Mouse (Mus musculus): ENCODE measurements around the gene Gabrg3. TPM values are rescaled to one million over a fixed set of nuclear protein-coding genes. Genes with fewer than 3 reads are reported as not detected.
A peak's percentile ranks its signal among the peaks of the same experiment; 100 is the strongest.

Gabrg3 gene
- total RNA-seq, 2 experiments from 2014 or later: 1.5 to 2.0 TPM

GRCm38 (mm10) chr7:57065398-57065797 is 321.6 kb downstream of the Gabrg3 start:
- DNase-seq: no peak

- no peak for DNase-seq
Observed at GRCm38 (mm10) chr7:57050906-57051635, 335.9 kb downstream of the Gabrg3 start.

DNA sequence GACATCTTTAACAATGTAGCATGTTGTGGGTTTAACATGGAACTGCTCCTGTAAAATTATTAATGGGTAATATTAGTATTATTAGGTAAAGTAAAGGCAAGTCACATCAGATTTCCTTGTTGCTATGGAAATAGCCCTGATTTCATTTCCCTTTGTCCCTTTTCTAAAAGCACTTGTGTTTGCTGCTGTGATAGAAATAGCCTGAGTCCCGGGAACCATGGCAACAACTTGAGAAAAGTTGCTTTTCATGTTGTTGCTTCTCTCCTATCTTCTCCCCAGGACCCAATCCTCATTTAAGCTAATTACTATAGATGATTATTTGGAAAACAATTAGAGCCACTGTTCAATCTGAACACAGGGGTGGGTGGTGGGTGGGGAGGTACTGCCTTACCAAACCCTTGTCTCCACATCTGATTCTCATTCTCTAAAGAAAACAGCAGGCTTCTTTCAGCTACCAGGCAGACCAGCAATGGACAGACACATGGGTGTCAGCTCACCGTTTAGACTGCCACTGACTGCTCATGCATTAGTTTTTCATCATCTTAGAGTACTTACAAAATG is 349.0 kb downstream of the Gabrg3 start:
- DNase-seq: no peak

DNA sequence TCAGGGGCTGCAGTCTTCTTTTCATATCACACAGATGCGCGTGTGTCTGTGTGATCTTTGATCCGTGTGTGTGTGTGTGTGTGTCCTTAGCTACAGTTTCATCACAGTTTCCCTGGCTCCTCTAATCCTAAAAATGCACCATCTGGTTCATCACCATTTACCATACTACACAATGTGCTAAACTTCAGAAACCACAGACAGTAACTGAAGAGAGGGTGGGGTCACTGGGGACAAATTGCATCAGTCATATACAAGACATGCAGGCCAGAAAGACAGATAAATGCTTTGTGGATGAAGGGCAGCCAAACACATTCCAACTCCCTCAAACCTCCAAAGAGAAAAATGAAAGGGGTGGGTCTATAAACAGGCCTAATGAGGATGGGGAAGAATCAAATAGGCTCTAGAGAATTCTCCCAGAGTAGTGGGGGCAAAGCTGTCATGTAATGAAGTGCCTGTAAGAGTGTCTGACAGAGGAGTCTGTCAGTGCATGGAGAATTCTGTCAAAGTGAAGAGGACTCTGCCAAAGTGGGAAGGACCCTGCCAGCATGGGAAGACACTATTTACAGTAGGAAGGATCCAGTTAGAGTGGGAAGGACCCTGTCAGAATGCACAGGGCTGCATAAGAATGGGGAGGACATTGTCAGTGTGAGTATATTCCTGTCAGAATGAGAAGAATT is 386.3 kb downstream of the Gabrg3 start:
- DNase-seq: no peak

DNA sequence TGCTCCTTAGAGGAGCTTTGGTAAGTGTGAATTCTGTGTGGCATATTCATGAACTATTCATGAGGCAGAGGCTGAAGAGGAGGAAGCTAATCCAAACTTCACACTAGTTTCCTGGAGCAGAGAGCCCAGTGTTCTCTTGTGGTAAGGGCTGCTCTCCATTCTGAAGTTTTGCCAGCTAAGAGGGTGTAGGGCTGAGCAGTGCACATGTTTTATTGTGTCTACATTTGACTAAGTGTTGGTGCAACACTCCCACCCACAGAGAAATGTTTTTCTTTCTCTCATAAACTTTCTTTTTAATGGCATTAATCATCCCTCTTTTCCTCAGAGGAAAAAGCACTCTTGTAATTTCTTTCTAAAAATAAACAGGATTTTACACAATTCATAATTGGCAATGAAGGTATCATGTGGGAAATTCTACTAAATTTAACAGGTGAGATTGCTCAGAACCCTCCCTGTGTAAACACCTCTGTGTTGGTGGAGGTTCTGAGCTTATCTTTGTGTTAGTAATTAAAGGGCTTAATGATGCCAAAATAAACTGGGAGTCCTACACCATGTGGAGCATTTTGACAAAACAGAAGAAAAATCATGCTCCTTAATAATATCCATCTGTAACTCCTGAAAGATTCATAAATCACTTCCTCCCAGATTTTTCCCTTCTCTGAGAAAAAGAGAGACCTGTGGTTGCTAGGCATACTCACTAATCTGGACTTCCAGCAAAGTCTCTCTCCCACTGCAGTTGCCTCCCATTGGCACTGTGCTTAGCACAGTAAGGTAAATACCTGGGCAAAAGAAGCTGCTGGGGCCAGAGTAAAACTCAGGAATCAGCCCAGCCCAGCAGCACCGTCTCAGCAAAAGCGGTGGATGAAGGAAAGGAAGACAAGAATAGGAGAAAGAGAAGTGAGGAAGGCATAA is 389.0 kb downstream of the Gabrg3 start:
- no peak for DNase-seq

- peak; percentile 4 for DNase-seq
Observed at GRCm38 (mm10) chr7:56946398-56946797, 440.6 kb downstream of the Gabrg3 start.

DNA sequence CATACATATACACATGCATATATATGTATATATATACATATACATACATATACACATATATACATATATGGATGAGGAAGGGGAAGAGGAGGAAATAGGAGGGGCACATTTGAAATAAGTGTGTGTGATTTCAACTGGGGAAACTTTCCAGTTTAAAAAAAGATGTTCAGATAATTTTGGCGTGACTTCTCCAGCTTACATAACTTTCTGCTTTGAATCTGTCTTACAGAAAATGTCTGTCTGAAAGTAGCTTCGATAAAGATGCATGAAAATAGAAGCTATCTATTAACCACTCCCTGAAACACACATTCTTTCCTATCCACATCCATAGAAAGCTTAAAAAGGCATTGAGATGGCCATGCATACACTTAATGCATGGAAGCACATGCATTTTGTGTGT is 445.4 kb downstream of the Gabrg3 start:
- DNase-seq: no peak

DNA sequence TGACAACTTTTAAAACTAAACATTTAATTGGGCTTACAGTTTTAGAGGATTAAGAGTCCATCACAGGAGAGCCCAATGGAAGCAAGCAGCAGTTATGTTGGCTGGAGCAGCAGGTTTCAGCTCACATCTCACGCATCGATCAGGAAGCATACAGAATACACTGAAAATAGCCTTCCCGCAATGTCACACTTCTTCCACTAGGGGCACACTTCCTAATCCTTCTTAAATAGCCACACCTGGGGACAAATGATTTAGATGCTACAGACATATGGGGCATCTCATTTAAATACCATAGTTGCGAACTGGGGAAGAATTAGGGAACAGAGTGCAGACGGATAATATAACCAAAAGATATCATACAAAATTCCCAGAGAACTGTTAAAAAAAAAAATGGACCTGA is 449.0 kb downstream of the Gabrg3 start:
- no peak for DNase-seq

DNA sequence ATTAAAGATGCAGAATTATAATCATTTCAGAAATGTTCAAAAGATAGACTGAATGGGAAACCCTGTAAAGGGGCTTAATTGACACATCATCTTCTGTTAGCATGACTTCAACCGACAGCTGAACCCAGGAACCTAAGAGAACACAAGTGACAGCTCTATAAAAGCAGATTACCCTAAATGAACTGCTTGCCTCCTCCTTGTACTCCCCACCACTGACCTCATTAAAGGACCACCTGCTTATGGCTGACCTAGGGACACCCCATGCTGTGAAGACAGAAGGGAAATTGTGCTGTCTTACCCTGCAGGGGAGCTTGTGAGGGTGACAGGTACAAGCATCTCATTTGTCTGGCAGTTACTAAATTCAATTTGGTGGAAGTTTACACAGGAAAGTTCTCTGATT is 467.5 kb downstream of the Gabrg3 start:
- no peak for DNase-seq

DNA sequence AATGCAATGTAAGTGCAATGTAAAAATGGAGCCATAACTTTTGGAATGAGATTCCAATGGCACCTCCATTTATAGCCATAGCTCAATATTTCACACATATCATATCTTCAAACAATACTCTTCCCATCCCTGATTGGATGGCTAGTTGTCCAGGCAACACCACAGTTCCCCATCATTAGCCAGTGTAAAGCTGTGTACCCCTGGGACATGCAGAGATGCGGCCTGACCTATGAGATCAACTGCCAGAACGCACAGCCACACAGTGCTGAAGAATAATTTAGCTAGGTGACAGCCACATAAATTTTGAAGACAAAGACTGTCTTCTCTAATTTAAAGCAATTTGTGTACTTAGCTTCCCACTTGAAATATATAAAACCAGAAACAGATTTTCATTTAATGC is 472.1 kb downstream of the Gabrg3 start:
- DNase-seq: no peak

GRCm38 (mm10) chr7:56899762-56900161 is 487.2 kb downstream of the Gabrg3 start:
- no peak for DNase-seq

DNA sequence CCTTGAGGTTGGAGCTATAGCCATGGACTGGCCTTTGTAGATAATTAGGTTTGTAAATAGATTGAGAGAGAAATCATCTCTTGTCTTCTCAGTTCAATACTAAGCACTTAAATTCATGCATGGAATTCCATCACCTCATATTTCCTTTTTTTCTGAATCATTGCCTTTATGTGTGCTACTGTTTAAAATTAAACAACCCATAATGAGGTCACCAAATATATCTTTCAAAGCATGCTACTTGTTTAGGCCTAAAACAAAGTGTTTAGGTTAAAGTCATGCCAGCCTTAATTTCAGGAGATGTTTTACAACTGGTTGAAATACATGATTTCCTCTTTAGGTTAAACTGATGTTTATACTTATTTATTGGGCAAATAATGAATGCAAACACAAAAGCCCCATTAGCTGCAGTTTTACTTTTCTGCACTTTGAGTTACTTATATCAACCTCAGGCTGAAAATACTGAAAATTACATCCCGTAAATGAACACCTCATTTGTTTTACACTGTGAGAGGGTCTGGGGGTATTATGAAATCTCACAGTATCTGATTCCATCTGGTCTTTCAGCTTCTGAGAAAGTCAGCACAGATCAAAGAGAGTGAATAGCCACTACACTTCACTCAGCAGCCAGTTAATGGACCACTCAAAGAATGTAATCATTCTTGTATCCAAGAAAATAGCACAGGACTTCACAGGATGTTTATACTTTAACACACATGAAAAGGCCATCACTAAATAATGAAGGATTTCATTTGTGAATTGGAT is 519.5 kb downstream of the Gabrg3 start:
- DNase-seq: no peak

- no peak for DNase-seq
Observed at GRCm38 (mm10) chr7:56843565-56843964, 543.4 kb downstream of the Gabrg3 start.

GRCm38 (mm10) chr7:56825446-56825845 is 561.5 kb downstream of the Gabrg3 start:
- DNase-seq: no peak

DNA sequence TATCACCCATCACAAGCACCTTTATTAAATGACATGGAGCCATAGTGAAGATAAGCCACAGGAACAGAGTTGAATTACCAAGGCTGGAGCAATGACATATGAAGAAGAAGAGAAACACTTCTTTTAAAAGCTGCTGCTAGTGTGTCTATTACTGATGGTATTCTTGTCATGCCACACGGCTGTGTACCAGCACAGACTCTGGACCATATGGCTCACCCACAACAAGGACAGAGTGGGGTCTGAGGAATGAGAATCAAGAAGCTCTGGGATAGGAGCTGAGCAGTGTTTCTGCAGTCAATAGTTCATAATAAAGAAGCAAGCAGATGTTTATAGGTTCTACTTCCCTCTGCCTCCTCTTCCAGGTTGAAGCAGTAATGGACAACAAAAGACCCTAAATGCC is 585.1 kb downstream of the Gabrg3 start:
- no peak for DNase-seq

- DNase-seq: no peak
Observed at GRCm38 (mm10) chr7:56779122-56779521, 607.9 kb downstream of the Gabrg3 start.

DNA sequence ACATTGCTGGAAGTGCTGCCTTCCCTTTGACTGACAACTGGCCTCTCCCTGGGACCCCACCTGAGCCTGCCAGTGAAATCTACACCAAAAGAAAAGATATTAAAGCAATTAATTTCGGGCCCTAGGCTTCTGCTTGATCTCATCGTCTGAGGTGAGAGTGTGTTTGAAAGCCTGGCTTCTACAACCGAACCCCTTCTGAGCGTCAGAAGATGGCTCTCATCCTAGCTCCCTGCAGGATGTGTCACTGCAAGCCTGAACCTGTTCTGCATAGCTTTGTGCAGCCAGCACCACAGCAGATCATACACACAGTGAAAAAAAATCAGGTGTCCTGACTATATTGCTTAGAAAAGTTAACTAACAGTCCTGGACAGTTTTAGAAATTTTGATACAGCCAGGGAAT is 618.8 kb downstream of the Gabrg3 start:
- DNase-seq: no peak

DNA sequence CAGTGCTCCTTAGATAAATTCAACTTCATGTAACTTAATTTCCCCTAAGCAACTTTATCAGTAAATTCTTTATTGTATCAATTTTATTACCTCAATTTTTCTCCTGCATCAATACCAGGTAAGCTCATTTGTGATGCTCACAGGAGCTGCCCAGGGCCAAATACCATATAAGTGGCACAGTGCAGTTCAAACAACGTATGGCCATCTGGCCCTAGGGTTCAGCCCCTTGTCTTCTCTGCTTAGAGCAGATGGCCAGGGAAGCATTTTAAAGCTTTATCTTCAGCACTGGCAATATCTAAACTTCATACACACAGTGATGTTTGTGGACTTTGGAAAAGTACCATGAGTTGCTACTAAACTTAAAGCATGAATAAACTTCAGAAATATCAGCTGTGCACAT is 619.2 kb downstream of the Gabrg3 start:
- DNase-seq: no peak

DNA sequence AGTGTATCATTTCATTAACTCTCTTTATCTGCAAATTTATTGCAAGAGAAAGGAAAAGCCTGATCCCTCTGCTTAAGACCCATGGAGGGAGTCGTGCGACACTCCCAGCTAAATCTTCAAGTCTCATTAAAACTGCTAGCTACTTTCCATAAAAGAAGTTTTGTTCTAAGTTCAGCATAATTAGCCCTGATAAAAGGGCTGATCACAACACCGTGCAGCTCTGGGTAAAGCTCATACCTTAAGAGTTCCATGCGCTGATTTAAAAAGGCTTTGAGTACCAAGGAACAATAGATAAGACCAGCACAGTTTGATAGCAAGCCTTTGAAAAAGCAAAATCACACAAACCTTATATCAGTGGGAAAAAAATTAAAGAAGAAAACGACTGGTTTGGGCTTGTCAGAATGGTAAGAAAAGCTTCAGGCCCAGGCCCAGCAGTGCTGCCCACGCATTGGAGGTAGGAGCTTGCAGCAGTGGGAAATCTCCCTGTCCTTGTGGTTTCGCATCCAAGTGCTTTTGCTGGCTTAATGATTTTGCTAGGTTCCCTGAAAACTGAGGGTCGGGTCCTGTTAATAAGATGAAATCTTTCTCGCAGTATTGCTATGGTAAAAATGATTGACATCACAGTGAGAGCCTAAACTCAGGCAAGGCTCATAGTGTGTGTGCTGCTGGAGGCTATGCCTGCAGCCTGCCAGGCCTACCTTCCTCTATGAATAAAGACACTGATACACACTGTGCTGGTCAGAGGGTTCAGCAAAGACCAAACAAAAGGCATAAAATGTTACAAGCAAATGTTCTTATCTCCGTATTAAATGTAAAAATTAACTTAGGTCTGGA is 621.2 kb downstream of the Gabrg3 start:
- DNase-seq: no peak

DNA sequence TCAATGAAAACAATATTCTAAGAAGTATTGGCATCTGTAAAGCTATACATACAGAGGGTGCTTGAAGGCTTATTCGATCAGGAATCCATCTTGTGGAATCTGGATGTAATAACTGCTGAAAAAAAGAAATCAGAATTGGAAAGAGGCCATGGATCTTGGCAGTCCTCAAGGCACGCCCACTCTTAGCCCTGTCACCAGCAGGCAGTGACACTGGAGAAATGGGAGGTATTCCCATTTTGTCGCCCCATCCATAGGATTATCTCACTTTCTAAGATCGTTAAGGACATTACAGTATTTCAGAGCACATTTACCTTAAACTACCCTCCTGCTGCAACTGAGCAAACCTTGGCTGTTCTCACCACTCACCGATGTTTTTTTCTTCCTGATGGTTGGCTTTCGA is 657.8 kb downstream of the Gabrg3 start:
- no peak for DNase-seq

Data from adrenal gland, postnatal 10 days (tissue).